Mouse (Mus musculus): ENCODE data around the gene Gm36028.

- no peak for TF ChIP-seq POLR2A (IDR thresholded peaks at IDR 0.05; ENCODE audit: borderline replicate concordance, extremely low read depth, insufficient read depth, insufficient read length, poor library complexity, severe bottlenecking)
- no peak for TF ChIP-seq CTCF (IDR thresholded peaks at IDR 0.05; ENCODE audit: borderline replicate concordance, extremely low read depth, insufficient read depth, insufficient read length)
Observed at GRCm38 (mm10) chr16:37811874-37812273, 49.1 kb downstream of the Gm36028 start.
